Mouse (Mus musculus) heart, postnatal 14 days (tissue): ENCODE data around the gene Gm4981. TPM values are rescaled to one million over a fixed set of nuclear protein-coding genes. Genes with fewer than 3 reads are reported as not detected.
A peak's percentile ranks its signal among the peaks of the same experiment; 100 is the strongest.
"Not testable (repeated sequence)": the region's sequence is repeated elsewhere in the genome, so short reads cannot be mapped to it uniquely, and the experiment has no call there.

ENCODE experiments used
- DNase-seq, 2 experiments: peaks; one replicate each; pipeline ENCODE4 v3.0.0; 2021 to 2022
- intact Hi-C: fragments of 180-260 bp; cut with DNase I; formaldehyde crosslinking; loops from one replicate; pipeline ENCODE4 v1.15.1; 2025
- long read RNA-seq, 2 experiments: library from polyadenylated mRNA; stranded (forward); transcript quantifications; one replicate each; pipeline ENCODE4 v2.0.0; 2021
- total RNA-seq, 2 experiments: library from RNA; stranded (reverse); gene quantifications; 2 replicates each; pipeline ENCODE4 v1.2.3; 2021

The Gm4981 gene
- not detected for total RNA-seq
- long read RNA-seq, experiment 1, result 0 reads
- long read RNA-seq, experiment 2, result 0 reads

DNA sequence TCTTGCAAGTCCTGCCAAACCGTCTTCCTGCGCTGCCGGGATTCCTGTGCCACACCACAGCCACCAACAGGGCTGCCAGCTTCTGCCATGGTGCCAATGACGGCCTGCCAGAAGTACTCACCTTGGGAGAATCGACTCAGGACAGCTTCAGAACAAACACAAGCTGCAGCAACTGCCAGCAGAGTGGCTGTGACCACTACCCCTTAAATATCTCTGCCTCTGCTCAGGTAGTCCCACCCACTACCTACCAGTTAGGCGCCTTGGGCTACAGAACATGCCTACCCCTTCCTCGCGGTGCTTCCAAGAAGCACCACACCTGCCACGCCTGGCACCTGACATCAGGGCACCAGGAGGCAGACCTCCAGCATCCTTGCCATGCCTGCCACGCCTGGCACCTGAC, at the start of gene Gm4981:
Gene Gm4981 (minus strand): TSS at position 89 of the 400 bp plus-strand sequence.
- intact Hi-C loops, result no loop called here
- DNase-seq, result no peak

DNA sequence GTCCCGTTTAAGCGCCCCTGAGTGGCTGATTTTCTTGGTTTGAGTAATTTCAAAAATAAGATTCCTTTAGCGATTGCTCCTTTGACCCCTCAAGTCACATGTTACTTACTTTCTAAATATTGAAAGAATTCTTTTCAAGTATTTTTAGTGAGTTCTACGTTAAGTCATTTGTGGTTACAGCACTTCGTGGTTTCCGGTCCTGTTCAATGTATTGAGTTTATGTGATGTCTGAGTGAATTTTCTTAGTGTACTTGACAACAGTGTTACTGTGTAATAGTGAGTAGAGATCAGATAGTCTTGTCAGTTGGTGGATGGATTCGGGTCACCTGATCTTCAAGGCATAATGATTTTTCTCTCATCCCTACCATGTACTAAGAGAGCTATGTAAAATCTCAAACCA, 45.7 kb upstream of the Gm4981 start:
- intact Hi-C loops, result no loop called here
- no peak for DNase-seq

DNA sequence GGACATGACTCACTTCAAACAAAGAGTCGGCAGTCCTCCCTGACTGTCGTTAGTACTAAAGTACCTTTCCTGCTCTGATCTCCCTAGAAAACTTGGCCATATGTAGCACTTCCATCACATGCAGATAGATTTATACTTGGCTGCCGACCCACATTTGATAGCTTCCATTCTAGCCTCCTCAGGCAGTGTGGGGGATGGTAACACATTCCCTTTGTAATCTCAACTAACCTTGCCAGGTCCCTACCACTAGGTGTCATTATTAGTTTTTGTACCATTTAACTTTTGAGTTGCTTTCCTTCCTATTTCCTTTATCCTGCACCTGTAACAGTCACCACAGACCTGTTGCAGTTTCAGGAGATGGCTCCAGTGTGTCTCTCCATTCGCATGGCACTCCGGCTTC, 22.0 kb upstream of the Gm4981 start:
- intact Hi-C loops, result loop anchor here (5.0 kb wide), 1 partner anchor 64 kb away; the partner anchor contains the start of gene Lims1

DNA sequence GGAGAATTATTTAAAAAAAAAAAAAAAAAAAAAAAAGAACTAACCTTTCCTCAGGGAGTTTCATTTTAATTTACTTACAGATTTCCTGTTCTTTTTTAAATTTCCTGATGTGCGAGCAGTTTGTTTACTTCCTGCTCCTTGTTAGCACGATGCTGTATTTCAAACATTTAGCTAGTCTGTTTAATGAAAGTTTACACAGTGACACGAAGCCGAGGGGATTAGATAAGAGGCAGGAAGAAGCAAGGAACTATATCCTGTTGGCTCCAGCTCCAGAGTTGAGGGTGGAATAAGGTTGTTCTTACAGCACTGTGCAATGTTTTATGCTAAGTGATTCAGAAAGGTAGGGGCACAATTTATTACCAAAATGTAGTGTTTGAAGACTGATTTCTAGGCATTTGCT, 19.5 kb upstream of the Gm4981 start:
- peak in 1 of 2 experiments; percentile 6 for DNase-seq
- intact Hi-C loops, result loop anchor here (5.0 kb wide), 1 partner anchor 66 kb away; the partner anchor contains the start of gene Lims1

More for the DNA sequence above, 22.0 kb upstream of the Gm4981 start:
- no peak for DNase-seq

DNA sequence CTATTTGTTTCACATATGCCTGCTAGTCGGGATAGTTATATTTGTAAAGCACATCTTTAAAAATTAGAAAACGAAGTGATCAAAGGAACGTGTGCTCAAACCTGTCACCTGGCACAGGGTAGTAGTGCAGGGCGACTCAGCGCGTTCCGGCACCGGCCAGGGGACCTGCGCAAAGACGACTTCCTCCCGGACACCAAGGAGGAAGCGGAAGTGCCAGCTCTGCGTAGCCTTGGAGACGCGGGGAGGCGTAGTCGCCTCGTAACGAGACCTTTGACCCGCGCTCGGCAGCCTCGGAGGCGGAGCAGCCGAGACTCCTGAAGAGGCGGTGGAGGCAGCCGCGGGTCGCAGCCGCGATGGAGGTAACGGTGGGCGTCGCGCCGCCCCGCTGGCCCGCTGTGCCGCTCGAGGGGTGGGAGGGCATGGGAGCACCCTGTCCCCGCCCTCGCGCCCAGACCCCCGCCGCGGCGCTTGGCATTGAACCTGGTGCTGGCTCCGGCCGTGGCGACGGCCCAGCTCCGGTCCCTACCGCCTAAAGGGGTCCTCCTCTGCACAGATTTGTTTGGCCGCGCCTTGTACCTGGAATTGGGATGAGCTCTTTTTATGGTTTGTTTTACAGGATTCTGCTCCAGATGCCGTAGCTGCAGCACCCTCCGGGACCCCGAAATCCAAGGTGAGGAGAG, 18.9 kb upstream of the Gm4981 start, which contains the start of gene Gcc2:
Gene Gcc2 (plus strand): TSS at position 285 of the 680 bp plus-strand sequence.
- DNase-seq, result peak; percentile 91 to 94
- intact Hi-C loops, result loop anchor here (5.0 kb wide), 1 partner anchor 67 kb away; the partner anchor contains the start of gene Lims1

DNA sequence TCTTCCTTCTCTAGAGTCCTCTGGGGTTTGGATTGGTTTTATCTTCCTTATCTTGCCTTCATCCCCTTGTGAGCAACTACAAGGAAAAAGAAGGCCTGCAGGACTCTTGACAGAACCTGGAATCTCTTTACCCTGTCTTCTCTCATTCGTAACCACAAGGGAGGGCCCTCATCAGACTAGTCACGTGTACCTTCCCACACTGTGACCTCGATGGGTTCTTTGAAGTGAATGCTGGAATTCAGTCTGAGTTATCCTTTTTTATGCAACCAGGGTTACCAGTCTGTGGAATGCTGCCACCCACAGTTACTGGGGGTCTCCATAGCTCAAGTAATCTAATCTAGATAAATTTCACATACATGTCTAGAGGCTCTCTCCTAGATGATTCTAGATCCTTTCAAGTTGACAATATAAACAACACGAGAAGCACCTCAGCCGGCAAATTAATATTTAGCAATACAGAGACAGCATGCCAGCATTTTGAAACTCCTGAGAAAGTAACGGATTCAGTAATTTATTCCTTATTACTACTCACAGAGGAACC, 18.2 kb upstream of the Gm4981 start:
- intact Hi-C loops, result loop anchor here (5.0 kb wide), 1 partner anchor 68 kb away; the partner anchor contains the start of gene Lims1
- DNase-seq, result no peak

DNA sequence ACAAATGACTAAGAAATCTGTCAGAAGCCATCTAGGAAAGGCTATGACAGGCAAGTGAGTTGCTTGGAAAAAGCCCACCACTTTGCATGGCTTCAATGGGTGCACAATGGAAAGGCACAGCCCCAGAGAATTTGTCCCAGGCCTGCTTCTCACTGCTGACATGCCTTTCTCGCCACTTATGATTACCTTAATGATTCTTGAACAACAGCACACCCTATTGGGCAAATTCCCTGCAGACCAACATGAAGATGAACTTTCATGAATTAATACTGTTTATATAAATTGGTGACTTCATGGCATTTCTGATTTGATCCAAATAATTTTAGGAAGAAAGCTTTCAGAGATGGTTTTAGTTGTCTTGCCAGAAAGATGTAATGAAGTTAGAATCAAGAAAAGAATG, 13.0 kb upstream of the Gm4981 start:
- intact Hi-C loops, result no loop called here
- DNase-seq, result no peak

DNA sequence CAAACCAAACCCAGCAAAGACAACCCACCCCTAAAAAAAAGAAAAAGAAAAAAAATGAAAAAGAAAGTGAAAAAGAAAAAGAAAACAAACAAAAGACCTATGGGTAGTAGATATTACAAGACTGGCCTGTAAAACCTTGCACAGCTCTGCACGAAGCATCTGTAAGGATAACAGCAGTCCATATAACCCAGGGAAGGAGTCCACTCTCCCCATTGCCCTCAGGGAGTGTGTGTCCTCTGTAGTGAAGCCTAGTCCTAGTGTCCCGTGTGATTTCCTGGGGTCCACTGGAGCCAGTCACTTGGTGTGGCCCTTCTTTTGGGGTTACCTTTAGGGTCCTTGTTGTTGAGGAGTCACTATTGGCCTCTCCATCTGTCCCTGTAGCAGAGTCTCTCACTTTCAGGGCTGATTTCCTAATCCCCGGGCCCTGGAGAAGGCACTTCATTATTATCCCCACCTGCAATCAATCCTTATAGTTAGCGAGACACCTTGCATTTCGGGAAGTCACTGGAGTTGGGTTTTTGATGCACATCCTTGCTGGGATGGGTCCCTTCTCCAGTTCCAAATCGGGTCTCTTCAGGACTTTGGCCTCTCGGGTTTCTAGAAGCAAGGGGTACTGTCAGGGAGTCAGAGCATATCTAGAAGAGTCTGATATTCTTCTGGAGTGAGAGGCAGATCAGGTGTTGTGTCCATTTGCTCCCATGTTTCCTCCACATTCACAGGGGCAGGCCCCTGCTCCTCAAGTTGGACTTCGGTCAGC, 2.7 kb upstream of the Gm4981 start:
- intact Hi-C loops, result not testable (repeated sequence)
- DNase-seq, result peak; percentile 38 to 61

DNA sequence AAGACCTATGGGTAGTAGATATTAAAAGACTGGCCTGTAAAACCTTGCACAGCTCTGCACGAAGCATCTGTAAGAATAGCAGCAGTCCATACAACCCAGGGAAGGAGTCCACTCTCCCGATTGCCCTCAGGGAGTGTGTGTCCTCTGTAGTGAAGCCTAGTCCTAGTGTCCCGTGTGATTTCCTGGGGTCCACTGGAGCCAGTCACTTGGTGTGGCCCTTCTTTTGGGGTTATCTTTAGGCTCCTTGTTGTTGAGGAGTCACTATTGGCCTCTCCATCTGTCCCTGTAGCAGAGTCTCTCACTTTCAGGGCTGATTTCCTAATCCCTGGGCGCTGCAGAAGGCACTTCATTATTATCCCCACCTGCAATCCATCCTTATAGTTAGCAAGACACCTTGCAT, 1.5 kb downstream of the Gm4981 start:
- DNase-seq, result peak; percentile 18 to 19
- intact Hi-C loops, result not testable (repeated sequence)

DNA sequence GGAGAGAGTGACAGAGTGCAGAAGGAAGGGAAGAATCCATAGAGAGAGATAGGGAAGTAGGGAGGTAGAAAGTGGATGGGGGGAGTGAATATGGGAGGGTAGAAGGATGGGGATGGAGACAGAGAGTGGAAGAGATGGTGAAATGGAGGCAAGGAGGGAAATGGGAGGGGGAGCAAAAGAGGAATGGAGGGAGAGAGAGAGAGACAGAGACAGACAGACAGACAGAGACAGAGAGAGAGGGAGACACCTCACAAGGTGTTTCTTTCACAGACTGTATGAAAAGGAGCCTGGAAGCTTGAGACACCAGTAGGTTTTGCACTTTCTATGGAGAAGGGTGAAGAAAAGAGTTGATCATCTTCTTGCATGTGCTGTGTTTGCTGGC, 2.8 kb downstream of the Gm4981 start:
- DNase-seq, intact Hi-C loops: not testable (repeated sequence)

DNA sequence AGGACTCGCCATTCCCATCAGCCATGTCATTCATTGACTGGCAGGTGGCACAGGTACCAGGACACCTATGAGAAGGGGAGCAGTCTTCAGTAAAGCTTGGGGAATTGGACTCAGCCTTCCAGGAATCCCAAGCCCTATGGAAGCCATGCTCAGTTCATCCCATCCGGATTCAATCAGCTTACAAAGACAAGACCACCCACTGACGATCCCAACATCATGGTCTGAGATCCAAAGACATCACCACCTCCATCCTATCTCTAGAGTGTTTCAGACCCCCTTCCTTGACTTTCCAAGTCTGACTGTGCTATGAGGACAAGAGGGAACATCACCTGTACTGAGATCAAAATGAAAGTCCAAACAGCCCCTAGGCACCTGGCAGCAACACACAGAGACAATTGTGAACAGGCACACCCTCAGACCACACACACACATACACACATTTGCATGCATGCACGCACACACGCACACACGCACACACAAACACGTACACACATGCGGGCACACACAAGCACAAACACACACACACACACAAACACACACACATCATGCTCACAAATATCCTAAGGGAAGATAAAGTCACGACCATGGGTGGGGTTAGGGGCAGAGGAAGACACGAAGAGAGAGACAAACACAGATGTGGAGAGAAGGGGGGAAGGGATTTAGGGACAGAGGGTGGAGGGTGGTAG, 3.3 kb downstream of the Gm4981 start:
- intact Hi-C loops, result not testable (repeated sequence)
- peak; percentile 22 to 29 for DNase-seq

DNA sequence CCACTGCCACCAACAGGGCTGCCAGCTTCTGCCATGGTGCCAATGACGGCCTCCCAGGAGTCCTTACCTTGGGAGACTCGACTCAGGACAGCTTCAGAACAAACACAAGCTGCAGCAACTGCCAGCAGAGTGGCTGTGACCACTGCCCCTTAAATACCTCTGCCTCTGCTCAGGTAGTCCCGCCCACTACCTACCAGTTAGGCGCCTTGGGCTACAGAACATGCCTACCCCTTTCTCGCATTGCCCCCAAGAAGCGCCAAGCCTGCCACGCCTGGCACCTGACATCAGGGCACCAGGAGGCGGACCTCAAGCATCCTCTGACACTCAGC, 3.9 kb downstream of the Gm4981 start, which contains the start of gene Duxf3:
Gene Duxf3 (minus strand): TSS at position 35 of the 329 bp plus-strand sequence.
- DNase-seq, result peak in 1 of 2 experiments; percentile 29
- intact Hi-C loops, result not testable (repeated sequence)

DNA sequence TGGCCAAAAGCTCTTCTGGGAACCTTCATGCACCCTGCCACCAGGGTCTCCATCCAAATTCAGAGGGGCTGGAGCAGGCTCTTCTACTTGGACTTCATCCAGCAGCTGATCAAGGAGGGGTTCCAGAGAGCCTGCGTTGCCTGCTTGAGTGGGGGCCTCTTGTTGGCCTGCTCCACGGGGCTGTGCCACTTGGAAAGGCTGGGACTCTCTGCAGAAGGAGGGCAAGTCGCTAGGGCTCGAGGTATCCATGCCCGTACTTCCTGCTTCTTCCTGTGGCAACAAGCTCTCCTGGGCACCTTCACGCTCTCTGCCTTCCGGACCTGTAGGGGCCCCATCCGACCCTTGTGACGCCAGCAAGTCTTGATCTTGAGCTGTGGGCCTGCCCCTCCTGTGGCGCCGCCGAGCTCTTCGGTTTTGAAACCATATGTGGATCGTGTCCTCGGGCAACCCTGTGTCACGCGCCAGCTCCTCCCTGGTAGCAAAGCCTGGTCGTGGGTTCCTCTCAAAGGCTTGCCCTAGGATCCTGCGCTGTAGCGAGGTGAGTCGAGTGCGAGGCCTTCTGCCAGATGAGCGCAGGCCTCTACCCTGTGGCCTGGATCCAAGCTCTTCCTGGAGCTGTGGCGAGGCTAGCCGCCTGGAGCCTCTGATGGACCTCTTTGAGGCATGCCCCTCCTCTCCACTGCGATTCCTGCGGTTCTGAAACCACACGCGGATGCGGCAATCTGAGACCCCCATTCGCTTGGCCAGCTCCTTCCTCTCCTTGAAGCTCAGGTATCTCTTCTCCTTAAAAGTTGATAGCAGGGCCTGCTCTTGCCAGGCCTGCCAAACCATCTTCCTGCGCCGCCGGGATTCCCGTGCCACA, 4.5 kb downstream of the Gm4981 start:
- DNase-seq, result peak; percentile 70 to 76

DNA sequence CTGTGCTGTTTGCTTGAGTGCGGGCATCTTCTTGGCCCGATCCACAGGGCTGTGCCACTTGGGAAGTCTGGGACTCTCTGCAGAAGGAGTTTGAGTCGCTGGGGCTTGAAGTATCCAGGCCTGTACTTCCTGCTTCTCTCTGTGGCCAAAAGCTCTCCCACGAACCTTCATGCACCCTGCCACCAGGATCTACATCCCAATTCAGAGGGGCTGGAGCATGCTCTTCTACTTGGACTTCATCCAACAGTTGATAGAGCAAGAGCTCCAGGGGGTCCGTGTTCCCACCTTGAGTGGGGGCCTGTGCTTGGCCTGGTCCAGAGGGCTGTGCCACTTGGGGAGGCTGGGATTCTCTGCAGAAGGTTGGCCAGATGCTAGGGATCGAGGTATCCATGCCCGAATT, 5.4 kb downstream of the Gm4981 start:
- intact Hi-C loops, result not testable (repeated sequence)
- peak in 1 of 2 experiments; percentile 52 for DNase-seq

More for the DNA sequence above, 4.5 kb downstream of the Gm4981 start:
- intact Hi-C loops, result not testable (repeated sequence)

DNA sequence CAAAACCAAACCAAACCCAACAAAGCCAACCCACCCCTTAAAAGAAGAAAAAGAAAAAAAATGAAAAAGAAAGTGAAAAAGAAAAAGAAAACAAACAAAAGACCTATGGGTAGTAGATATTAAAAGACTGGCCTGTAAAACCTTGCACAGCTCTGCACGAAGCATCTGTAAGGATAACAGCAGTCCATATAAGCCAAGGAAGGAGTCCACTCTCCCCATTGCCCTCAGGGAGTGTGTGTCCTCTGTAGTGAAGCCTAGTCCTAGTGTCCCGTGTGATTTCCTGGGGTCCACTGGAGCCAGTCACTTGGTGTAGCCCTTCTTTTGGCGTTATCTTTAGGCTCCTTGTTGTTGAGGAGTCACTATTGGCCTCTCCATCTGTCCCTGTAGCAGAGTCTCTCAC, 6.5 kb downstream of the Gm4981 start:
- DNase-seq, intact Hi-C loops: not testable (repeated sequence)

DNA sequence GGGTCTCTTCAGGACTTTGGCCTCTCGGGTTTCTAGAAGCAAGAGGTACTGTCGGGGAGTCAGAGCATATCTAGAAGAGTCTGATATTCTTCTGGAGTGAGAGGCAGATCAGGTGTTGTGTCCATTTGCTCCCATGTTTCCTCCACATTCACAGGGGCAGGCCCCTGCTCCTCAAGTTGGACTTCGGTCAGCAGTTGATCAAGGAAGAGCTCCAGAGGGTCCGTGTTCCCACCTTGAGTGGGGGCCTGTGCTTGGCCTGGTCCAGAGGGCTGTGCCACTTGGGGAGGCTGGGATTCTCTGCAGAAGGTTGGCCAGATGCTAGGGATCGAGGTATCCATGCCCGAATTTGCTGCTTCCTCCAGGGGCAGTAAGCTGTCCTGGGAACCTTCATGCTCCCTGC, 8.7 kb downstream of the Gm4981 start:
- peak in 1 of 2 experiments; percentile 39 for DNase-seq

DNA sequence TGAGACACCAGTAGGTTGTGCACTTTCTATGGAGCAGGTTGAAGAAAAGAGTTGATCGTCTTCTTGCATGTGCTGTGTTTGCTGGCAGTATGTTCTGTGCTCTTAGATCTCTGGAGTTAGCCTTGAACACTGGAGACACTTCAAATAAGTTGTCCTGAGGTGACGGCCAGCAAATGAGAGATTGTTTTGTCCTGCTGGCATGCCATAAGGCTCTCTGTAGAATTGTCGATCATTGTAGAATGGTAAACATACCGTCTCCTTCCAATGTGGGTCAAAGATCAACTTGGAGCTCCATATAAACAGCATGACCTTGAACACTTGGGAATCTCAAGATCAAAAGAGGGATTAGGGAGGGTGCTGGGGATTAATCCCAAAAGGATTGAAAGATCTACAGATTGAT, 10.1 kb downstream of the Gm4981 start:
- DNase-seq, intact Hi-C loops: not testable (repeated sequence)

More for the DNA sequence above, 8.7 kb downstream of the Gm4981 start:
- intact Hi-C loops, result not testable (repeated sequence)

DNA sequence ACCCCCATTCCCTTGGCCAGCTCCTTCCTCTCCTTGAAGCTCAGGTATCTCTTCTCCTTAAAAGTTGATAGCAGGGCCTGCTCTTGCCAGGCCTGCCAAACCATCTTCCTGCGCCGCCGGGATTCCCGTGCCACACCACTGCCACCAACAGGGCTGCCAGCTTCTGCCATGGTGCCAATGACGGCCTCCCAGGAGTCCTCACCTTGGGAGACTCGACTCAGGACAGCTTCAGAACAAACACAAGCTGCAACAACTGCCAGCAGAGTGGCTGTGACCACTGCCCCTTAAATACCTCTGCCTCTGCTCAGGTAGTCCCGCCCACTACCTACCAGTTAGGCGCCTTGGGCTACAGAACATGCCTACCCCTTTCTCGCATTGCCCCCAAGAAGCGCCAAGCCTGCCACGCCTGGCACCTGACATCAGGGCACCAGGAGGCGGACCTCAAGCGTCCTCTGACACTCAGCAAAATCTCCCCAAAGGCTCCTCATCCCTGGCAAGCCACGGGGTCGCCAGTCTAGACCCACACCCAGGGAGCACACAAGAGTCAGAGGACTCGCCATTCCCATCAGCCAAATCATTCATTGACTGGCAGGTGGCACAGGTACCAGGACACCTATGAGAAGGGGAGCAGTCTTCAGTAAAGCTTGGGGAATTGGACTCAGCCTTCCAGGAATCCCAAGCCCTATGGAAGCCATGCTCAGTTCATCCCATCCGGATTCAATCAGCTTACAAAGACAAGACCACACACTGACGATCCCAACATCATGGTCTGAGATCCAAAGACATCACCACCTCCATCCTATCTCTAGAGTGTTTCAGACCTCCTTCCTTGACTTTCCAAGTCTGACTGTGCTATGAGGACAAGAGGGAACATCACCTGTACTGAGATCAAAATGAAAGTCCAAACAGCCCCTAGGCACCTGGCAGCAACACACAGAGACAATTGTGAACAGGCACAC, 11.4 kb downstream of the Gm4981 start, which contains the start of gene AW822073:
Gene AW822073 (minus strand): TSS at position 104 of the 959 bp plus-strand sequence.
- peak in 1 of 2 experiments; percentile 41 for DNase-seq
- intact Hi-C loops, result not testable (repeated sequence)
